Mouse (Mus musculus): ENCODE results near the gene Plvap.
"Not testable (repeated sequence)": the region's sequence is repeated elsewhere in the genome, so short reads cannot be mapped to it uniquely, and the experiment has no call there.

The Plvap gene

DNA sequence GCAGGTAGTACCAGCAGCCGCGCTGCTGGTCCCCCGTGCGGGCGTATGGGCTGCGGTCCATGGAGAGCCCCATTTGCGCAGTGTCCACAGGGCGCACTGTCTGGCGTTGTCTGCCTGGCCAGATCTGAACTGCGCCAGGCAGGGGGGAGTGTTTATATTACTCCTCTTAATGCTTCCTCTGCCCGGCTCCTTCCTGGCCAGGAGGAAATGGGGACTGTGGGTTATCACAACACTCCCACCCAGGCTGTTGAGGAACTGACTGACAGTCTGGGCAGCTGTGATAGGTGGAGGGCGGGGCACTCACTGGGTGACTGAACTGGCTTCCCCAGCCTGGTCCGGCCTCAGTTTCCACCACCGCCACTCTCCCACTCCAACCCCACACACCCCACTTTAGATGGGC lies at the start of gene Plvap:
TSS of gene Plvap (minus strand) at position 109 of the 400 bp plus-strand sequence.
- DNase-seq (ENCODE audit: low read depth in 2 of 2, low spot score in 2 of 2): no peak

DNA sequence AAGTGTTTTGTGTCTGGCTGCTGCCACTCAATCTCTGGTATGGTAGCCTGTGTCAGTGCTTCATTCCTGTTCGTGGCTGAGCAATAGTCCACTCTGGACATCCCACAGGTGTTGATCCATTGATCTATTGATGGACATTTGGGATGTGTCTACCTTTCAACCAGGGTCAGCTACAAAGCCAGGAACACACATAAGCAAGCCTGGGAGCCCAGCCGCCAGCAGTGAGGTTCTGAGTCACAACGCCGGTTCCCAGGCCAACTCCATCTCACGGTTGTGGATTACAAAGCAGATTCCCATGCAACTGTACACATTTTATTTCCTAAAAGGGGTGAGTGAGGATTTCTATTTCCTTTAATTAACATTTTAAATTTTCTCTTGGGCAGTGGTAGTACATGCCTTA lies 49.2 kb upstream of the Plvap start:
- no peak for DNase-seq (ENCODE audit: low read depth in 2 of 2, low spot score in 2 of 2)

DNA sequence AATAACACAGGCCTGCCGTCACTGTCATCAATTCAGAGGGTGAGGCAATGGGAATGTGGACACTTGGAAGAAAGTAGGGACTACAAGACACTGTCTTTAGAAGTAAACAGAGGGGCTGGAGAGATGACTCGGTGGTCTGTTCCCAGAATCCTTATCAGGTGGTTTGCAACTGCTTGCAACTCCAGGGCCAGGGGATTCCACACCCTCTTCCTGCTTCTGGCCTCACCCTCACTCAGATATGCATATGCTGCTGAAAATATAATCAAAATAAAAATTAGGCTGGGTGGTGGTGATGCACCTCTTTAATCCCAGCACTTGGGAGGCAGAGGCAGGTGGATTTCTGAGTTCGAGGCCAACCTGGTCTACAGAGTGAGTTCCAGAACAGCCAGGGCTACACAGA lies 48.5 kb upstream of the Plvap start:
- DNase-seq (ENCODE audit: low read depth in 2 of 2, low spot score in 2 of 2): no peak

DNA sequence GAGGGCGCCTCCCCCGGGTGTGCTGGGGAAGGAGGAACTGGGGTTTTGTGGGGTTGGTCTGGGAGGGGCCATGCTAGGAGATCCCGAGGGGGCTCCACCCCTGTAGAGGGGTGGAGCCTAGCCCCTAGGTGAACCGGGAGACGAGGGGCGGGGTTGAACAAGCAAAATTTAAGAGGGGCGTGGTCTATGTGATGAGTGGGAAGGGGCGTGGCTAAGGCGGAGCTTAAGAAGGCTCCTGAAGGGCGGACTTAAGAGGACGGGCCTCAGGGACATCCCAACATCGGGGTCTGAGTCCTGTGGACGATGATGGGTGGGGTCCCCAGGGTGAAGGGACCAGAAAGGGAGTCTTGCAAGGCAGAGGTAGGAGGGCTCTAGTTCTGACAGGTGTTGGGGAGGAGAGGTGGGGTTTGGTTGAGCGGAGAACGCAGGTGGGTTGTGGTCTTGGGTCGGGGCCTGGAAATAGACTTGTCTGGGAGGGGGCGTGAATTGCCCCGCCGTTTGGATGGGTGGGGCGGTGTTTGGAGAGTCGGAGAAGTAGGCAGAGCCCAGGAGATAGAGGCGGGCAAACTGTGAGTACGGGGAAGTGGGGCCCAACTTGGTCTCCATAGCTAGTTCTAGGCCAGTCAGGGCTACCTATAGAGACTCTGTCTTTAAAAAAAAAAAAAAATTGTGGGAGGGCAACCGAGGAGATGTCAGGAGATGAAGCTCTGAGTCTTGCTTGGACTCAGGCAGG lies 47.6 kb upstream of the Plvap start:
- DNase-seq (ENCODE audit: low read depth in 2 of 2, low spot score in 2 of 2): peak; percentile 29 to 53

DNA sequence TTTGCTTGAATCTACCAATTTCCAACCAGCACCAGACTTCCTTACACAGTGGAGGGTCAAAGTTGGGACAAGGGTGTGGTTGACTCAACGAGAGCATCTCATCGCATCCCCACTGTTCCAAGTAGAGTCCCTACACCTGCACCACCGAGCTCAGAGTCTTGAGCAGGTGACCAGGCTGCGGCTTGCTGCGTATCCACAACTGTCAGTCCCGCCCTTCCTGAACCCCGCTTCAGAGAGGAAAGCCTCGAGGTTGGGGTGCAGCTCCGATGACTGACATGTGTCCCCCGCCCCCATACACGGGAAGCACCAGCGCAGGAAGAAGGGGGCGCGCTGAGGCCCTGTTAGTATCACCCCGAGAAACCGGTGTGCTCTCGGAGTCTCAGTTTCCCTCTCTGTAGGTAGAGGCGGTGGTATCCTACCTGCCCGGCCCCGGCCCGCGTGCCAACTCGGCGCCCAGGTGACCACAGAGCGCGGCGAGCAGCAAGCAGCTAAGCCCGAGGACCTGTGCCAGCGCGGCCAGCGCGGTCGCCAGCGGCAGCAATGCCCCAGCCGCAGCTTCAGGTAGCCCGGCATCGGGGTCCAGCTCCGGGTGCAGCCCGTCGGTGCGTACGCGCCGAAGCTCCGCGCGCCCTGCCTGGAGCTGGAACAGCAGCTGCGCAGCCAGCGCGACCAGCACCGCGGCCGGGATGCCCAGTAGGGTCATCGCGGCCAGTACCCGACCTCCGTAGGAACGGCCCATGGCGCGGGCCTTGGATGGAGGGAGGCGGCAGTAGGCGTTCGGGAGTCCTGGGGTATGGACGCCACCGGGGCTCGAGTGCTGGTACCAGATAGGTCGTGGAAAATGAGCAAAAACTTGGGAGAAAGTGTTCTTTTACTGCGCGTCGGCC lies 46.8 kb upstream of the Plvap start, which contains the start of gene Tmem221:
TSS of gene Tmem221 (minus strand) at position 801 of the 887 bp plus-strand sequence.
- peak in 1 of 2 experiments; percentile 23 for DNase-seq (ENCODE audit: low read depth in 2 of 2, low spot score in 2 of 2)

DNA sequence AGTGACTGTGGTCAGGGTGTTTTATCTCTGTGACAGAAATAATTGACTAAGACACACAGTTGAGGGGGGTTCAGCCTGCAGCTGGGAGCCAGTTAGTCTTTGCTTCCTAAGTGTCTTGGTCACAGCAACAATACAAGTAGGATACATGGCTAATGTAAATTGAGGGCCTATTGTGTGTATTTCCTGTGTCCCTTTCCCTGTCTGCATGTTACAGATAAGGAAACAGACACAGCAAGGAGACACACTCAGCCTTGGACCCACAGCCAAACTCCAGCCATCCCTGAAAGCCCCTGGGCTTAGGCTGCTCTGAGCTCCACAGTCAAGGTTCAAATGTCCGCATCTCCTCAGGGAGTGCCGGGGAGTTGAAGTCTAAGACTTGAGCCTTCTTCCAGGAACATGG lies 43.1 kb upstream of the Plvap start:
- DNase-seq (ENCODE audit: low read depth in 2 of 2, low spot score in 2 of 2): no peak

DNA sequence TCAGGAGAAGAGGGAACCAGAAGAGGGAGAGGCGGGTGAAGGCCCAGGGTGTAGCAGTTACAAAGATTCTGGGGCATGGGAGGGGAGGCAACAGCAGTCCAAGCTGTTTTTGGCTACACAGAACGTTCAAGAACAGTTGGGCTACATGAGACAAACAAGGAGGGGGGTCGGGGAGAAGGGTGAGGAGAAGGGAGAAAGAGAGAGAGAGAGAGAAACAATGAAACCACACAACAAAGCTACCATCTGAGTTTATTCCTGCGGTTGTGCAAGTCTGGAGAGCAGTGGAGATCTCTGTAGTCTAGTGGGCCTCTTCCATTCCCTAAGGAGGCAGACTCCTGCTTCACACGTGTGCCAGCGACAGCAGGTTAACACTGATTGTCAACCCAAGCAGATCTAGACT lies 42.4 kb upstream of the Plvap start:
- no peak for DNase-seq (ENCODE audit: low read depth in 2 of 2, low spot score in 2 of 2)

DNA sequence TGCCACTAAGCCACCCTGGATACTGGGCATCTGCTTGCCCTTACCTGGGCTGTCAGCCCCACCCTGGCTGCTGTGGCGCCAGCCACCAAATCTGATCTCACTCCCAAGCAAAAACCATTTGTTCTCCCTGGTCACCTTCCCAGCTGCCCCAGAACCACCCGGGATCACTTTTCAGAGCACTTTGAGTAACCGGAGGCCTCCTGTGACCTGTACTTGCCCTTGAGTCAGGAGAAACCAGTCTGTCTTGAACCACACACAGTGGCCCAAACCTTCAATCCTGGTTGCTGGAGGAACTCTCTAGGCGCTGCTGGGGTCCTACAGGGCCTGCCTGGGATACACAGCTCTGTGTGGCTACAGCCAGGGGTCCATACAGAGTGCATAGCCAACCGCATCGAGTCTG lies 41.2 kb upstream of the Plvap start:
- no peak for DNase-seq (ENCODE audit: low read depth in 2 of 2, low spot score in 2 of 2)

DNA sequence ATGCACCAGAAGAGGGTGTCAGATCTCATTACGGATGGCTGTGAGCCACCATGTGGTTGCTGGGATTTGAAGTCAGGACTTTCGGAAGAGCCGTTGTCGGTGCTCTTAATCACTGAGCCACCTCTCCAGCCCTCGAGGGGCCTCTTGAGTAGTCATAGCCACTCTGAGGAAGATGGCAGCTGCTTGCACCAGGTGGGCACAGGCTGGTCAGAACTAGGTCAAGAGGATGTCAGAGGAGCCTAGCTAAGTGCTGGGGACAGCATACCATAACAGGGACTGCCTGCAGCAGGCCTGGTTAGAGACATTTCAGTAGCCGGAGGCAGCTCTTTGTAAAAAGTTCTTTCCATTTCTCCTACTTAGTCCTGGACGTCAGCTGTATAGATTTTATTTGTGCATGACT lies 39.2 kb upstream of the Plvap start:
- no peak for DNase-seq (ENCODE audit: low read depth in 2 of 2, low spot score in 2 of 2)

DNA sequence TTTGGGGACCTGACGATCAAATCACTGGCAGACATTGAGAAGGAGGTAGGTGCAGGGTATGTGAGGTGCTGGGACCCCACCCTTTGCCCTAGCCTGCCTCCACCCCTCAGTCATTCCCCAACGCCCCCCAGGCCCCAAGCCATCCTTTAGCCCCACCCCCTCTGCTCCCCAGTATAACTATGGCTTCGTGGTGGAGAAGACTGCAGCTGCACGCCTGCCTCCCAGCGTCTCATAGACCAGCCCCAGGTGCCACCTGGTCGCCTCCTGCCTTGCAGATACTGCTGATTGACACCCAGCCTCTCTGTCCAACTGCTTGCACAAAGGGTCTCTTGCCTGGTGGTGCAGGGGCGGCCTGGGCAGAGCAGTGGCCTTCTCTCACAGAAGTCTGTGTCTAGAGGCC lies 36.0 kb upstream of the Plvap start:
- no peak for DNase-seq (ENCODE audit: low read depth in 2 of 2, low spot score in 2 of 2)

DNA sequence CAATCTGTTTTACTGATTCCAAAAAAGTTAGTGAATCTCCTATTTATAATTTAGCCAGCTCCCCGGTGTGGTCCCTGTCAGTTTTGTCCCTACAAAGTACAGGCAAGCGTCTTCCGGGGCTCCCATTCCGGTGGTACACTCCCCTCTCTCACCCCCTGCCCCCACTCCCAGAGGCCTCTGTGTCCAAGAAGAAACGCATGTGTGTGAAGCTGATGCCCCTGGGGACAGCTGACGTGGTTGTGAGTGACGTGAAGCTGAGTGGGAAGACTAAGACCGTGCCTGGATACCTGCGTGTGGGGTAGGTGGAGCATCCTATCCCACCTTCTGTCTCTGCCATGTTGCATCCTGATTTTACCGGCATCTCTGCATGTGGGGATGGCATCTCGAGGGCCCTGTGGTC lies 33.5 kb upstream of the Plvap start:
- DNase-seq (ENCODE audit: low read depth in 2 of 2, low spot score in 2 of 2): no peak

DNA sequence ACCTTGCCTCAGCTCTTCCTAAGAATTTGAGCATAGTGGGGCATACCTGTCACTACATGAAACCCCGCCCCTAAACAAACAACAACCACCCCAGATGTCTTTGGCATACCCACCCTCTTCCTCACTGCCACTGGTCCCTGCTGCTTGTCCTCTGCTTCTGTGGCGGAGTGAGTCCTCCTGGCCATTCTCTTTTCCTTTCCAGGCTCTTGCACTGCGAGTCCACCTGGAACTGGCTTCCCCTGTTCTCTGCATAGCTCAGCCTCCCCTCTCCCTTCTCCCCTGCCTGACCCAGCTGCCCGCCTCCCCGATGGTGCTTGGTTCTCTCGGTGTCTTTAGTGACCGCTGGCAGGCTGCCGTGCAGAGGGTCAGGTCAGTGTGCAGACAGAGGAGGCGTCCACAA lies 32.2 kb upstream of the Plvap start:
- no peak for DNase-seq (ENCODE audit: low read depth in 2 of 2, low spot score in 2 of 2)

DNA sequence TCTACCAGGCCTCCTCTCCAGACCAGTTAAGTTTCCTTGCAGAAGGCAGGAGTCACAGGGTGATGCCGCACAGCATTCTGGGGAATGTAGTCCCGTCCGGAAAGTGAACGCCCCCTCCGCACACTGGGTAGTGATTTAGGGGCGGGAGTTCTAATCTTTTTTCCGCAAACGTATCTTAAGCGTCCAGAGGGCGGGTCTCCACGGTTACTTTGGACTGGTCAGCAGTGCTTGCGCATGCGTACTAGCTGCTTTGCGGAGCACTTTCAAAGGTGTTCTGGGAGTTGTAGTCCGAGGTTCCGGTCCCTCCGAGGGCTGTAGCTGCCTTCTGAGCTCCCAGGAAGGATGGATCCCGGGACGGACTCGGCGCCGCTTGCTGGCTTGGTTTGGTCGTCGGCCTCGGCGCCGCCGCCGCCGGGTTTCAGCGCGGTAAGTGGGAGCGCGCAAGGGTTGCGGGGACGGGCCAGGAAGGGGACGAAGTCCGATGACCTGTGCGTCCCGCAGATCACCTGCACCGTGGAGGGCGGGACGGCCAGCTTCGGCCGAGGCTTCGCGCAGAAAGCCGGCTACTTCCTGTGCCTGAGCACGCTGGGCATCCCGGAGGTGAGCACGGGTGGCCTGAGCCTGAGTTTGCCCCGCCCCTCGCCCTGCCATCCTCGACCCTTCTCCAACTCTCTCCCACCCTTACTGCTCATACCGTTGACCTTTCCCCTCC lies 31.2 kb upstream of the Plvap start, which contains the start of gene Mvb12a:
TSS of gene Mvb12a (plus strand) at position 291 of the 712 bp plus-strand sequence.
- peak; percentile 87 to 90 for DNase-seq (ENCODE audit: low read depth in 2 of 2, low spot score in 2 of 2)

DNA sequence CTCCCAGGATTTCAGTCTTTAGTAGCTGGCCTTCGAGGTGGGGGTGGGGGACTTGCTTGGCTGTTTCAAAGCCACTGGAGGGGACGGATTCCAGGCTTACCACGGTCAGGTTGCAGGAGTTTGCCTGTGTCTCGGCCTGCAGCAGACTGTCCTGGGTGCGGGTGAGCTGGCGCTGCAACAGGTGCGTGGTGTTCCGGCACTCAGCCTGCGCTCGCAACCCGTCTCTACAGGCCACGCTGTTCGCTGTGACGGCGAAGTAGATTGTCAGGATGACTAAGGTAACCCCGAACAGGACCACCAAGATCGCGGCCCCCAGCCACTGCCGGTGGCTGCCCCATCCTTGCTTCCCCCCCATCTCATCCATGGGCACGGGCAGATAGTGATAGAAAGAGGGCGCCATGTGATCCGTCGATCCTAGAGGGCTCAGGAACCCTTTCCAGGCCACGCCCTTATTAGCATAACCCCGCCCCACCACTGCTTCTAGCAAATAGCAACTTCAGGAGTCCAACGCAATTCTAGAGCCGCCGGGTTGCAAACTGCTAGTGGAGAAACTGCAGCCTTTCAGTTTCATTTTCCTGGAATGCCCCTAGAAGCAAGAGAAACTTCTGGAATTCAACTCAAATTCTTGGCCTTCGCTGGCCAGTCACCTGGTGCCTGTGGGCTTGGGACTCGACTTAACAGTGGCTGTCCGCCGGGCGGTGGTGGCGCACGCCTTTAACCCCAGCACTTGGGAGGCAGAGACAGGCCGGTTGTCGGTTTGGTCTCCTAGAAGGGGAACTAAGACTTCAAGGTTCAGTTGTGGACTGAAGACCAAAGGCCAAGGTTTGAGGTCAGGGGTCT lies 25.7 kb upstream of the Plvap start, which contains the start of gene Bst2:
TSS of gene Bst2 (minus strand) at position 429 of the 840 bp plus-strand sequence.
- peak; percentile 65 to 76 for DNase-seq (ENCODE audit: low read depth in 2 of 2, low spot score in 2 of 2)

DNA sequence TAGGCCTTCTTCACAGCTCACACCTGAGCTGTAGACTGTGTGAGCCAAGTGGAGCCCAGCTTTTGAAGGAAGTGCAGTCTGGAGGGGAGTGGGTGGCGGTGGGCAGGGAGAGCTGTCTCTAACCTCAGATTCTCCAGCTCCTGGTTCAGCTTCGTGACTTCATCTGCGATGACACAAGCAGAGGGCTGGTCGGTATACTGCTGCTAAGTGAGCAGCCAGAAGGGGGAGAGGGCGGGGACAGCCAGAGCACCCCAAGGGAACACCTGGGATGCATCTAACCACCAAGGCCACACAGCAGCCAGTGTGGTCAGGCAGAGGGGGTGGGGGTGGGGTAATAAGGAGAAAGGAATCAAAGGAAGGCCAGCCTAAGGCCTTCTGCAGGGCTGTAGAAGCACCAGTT lies 24.1 kb upstream of the Plvap start:
- no peak for DNase-seq (ENCODE audit: low read depth in 2 of 2, low spot score in 2 of 2)

DNA sequence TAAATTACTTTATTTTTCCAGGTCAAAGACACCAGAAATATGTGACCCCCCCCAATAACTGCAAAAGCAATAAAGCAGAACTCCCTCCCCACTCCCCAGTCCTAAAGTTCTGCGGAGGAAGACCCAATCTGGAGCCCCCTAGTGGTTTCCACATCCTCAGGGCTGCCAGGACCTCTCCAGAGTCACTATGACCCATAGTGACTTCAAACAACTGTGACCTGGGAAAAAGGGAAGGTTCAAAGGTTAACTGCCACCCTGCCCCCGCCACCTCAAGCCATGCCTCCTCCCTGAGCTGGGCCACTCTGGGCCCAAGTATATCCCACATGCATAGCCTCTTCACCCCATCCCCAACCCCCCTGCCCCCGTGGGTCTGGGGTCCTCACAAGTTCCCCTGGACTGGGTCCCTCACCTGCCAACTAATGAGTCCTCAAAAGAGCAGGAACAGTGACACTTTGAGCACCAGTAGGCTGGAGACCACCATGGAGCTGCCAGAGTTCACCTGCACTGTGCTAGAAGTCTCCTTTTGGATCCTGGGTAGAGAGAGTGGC lies 22.8 kb upstream of the Plvap start:
- DNase-seq (ENCODE audit: low read depth in 2 of 2, low spot score in 2 of 2): no peak

DNA sequence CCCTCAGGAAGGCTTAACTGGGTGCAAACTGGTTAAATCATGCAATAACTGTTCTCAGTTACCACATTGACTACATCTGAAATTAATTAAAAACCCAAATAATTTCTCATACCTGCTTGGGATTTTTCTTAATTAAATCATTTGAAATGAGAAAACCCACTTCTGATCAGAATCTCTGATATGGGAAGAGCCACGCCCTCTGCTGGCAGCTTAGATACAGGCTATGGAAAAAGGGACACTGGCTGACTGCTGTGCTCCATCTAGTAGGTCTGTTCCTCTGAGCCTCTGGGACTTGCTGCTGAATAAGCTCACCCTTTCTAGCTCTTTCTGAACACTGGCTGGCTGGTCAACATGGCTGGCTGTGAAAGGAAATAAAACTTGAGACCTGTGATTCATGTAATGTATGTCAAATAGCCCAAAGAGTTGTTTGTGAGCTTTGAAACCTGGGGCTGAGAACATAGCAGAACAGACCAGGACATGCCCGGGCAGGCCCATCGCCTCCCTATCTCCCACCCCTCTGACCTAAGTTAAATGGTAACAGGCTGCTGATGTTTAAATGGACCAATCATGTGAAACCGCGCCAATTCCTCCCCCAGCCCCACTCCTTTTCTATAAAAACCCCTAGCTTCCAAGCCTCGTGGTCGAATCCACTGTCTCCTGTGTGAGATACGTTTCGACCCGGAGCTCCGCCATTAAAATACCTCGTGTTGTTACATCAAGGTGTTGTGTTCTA lies 19.3 kb upstream of the Plvap start:
- not testable (repeated sequence) for DNase-seq (ENCODE audit: low read depth in 2 of 2, low spot score in 2 of 2)

DNA sequence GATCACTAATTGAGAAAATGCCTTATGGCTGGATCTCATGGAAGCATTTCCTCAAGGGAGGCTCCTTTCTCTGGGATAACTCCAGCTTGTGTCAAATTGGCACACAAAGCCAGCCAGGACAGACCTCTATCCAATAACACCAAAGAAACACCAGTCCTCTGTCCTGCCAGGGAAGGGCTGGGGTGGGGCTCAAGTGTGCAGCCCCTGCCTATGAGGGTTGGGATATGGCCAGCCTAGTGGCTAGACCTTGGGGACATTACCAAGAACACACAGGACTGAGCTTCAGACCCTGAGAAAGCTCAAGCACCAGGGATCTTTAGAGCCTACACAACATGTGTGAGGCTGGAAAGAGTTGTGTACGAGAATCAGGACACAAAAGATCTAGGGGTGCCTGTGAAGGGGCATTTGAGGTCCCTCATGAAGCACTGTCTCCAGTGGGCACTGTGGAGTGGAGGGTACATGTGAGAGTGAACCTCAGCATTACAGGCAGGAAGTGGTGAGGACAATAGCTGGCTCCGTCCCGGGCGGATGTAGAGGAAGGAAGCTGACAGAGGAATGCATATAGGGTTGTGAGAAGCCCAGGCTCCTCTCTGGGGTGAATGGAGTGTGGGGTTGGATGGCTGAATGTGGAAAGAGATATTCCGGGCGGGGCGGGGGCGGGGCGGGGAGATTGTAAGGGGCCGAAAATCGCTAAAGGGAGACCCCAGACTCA lies 17.0 kb upstream of the Plvap start:
- peak in 1 of 2 experiments; percentile 28 for DNase-seq (ENCODE audit: low read depth in 2 of 2, low spot score in 2 of 2)
